Mouse (Mus musculus) cerebellum, postnatal 10 days (tissue): ENCODE results near the gene Thbs2.

Experiments used
- DNase-seq, 2 experiments: peaks; one replicate each; pipeline ENCODE4 v3.0.0; 2021; ENCODE audit warnings: mixed read lengths in 2 of 2

Thbs2 gene

DNA sequence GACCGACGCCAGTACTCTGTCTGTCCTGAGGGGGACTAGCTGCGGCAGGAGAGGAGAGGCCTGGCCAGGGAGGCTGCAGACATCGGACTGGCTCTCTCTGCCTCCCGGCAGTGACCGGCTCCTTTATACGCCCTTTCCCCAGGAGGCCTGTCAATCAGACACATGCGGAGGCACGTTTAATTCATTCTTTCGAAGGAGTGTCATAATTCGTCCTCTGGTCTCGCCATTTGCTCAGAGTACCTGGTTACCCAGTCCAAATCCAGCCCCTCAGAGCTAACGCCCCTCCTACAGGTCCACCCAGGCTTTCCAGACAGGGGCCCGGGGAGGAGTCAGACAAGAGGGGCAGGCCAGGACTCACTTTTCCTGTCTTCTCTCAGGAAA lies at the start of gene Thbs2:
Thbs2 (minus strand) TSS at position 242 of the 381 bp plus-strand sequence.
- DNase-seq = peak; percentile 33 to 34

DNA sequence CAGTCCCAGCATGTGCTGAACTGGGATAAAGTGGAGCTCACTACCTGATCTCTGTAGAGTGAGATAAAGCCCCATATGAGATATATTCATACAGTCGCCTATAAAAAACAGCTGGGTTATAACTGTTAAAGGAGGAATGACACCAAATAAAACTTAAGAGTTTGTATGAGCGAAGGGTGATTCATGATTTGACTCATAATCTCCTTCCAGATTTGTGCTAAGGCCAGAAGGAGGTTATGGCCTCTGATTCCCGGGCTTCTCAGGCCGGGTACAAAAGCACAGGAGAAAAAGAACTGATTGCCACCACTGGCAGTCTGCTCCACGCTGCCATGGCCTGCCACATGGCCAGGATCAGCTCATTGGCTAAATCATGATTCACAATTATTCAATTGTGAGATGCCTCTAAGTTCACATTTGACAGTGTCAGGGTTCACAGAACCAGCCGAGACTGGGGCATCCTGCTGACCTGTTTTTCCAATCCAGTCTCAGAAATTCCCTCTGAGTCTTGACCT lies 41.5 kb upstream of the Thbs2 start:
- no peak for DNase-seq

DNA sequence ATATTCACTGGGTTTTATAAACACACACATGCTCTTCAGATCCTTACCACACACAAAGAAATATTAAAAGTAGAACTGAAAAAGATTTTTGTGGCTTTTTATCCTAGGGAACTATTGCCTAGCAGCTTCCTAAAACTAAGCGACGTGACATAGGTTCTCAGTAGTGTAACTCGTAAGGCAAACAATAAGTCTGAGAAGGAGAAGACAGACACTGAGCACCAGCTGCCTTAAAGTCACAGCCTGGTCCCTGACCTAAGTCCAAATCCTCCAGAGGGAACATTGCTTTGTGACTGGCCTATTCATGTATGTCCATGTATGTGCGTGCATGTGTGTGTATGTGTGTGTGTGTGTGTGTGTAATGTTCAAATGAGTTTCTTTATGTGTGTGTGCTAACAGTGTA lies 40.3 kb upstream of the Thbs2 start:
- no peak for DNase-seq

DNA sequence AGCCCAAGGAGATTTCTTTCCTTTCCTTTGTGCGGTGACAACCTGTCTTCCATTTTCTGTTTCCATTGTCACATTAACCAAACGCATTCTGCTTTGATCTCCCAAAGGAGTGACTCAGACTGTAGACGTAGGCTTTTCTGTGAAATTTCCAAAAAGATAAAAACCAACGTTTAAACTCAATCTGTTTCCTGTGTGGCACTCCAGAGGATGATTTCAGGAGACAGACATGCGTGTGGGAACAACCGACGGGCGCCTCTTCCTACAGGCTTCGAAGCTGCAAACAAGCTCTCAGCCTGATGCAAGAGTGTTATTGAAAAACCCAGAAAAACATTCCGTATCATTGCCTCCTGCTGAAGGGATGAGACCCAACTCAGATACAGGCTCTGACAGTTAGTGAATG lies 39.9 kb upstream of the Thbs2 start:
- no peak for DNase-seq

DNA sequence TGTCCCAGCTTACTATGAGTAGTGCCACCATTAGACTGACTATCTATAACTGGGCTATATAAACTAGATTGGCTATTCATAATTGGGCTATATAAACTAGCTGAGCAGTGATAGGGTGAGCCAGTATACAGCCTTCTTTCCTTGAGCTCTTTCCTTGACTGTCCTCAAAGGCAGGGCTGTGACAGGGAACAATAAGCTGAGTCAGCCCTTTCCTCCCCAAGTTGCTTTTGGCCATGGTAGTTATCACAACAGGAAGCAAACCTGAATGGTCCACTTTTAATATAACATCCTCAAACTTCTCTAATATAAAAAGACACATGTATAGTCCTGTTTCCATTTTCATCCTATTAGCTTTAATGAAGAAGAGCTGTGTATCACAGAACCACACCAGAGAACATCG lies 39.0 kb upstream of the Thbs2 start:
- DNase-seq = no peak

DNA sequence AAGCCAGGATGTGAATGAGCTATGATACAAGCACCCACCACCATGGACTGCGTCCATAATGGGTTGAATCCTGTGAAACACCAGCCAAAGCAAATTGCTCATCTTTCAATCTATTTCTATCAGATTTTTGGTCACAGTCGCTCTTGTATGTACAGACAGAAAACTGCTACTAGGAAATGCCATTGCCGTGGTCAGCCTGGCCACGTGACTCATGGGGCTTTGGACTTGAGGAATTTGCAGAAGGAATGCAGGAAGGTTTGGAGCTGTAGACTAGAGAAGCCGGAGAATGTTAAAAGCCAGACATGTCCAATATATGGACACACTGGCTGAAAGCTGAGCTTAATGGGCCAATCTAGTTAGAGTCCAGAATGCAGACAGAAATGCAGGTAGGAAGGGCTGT lies 36.6 kb upstream of the Thbs2 start:
- DNase-seq = no peak

DNA sequence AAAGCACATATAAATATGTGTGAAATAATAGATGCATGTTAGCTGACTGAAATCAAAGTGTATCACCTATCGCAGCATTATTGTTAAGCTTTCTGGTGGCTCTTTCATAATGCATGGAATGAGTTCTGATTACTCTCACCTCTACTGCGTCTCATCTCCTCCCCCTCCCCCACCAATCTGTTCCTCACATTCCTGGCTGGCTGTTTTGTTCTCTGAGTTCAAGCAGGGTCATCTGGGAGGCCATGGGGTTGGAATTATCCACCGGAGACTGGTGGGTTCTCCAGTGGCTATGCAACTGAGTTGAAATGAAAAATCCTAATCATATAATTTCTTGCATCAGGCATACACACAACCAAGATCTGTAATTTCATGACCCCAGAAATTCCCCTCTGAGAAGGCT lies 33.4 kb upstream of the Thbs2 start:
- DNase-seq = peak; percentile 61 to 68

DNA sequence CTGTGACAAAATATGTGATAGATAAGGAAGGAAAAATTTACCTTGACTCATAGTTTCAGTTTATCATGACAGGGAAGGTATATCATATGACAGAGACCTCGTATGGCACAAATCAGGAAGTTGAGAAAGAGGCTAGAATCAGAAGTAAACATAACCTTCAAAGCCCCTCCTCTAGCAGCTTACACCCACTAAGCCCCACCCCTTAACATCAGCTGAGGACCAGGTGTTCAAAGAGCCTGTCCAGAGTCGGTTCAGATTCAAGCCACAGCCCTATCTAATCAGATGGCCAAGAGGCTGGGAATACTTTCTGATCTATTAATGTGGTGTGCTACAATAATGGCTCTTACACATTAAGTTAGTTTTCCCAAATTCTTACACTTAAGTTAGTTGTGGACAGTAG lies 30.8 kb upstream of the Thbs2 start:
- no peak for DNase-seq

DNA sequence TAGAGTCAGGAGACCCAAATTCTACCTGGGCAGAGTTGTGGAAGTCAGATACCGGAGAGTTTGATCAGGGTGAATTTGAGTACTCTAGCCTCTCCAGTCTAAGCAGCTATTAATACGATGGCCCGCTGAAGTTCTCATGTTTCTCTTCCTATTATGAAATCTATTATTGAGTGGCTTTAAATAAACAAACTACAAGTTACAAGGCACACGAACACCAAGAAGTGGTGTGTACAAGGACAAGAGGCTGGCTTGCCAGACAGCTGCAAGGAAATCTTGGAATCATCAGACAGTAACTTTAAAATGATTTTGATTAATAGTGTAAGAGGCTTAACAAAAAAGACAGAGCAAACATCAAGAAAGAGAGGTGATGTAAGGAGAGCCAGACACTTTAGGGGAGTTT lies 27.3 kb upstream of the Thbs2 start:
- DNase-seq = no peak

DNA sequence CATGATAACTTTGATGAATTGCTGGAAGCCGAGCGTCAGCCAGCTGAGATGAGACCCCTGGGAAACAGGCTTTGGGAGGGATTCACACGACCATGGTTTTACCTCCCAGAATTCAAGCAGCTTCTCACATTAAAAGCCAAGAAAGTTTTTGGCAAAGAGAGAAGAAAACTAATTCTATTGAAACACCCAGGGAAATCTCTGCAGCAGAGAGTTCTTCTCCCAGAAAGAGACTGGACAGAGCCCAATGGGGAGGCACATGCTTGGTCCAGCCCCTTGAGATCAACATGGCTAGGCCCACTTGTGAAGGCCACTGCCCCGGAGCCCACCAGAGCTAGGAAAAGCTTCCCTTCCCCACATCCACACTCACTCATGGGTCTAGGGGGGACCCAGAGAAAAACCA lies 26.9 kb upstream of the Thbs2 start:
- no peak for DNase-seq

DNA sequence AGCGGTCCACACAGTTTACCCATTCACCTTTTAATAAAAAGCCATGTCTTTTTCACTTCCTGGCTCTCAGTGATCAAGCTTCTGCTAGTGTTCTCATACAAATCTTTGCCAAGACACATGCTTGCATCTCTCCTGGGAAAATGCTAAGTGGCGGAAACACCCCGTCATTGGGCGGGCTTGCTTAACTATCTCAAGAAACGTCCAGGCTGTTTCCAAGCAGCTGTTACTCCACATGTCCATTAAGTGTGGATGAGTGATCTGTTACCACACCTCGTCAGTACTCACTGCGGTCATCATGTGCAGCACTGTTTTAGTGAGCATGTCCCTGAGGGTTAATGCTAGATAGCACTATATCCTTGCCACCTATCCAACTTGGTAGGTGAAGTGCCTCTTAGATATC lies 26.2 kb upstream of the Thbs2 start:
- DNase-seq = peak in 1 of 2 experiments; percentile 42

DNA sequence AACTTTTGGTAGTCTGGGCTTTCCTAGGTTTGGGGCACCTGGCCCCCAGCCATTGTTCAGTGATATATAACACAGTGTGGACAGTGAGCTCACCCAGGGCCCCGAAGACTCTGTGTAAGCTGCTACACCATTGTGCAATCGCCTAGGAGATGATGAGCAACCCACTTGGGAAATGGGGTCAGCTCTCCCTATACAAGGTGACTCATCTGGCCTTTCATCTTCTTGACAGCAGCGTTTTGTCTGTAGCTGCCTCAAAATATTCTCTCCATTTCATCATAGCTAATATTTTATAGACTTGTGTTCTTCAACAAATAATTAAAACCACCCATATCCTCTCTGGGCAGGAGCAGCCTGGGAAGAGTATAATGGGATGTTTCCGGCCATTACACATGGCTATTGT lies 24.8 kb upstream of the Thbs2 start:
- DNase-seq = no peak

DNA sequence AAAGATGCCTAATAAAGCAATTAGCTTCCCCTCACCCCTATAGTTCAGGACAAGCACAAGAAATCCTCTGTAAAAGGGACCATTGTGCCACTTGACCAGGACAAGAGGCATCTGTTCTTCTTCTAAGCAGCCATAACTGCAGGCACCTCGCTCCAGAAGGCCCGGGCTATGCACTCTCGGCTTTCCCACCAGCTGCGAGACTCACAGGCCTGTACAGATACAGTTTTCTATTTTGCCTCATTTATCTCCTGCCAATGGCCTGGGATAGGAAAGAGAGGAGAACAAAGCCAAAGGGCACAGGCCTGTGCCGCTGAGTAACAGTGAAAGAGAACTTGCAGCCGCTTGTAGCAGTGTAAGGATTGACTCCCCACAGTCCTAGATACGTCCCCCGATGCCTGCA lies 20.7 kb upstream of the Thbs2 start:
- no peak for DNase-seq

DNA sequence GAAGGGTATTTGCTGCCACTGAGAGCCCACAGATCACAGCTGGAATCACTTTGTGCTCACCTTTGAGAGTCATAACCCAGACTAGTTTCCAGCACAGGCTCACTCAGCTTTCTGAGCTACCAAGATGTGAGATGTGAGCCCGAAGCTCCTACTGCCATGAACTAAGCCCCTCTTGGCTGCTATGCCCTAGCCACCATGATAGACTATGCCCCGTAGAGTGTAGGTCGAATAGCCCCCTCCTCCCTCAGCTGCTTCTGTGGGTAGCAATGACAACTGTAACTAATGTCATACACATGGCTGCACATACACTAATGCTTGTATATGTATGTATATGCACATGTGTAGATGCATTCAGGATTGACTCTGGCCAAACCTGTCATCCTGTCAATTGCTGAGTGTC lies 20.3 kb upstream of the Thbs2 start:
- no peak for DNase-seq

DNA sequence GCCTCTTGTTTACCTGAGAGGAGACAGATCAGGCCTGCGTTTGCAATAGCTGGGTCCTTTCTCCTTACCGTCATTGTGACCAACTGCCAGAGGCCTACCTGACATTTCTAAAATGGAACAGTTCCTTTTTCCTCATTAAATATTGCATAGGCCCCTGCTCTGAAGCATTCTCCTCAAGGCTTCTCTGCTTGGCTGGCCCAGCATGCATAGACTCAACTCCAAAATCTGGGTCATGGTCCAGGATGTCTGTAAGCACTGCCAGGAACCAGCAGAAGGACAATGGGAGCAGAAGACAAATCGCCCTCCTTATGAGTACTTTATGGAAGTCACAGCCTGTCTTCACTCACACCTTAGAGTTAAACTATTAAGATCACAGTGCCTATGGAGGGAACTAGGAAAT lies 17.7 kb upstream of the Thbs2 start:
- DNase-seq = no peak

DNA sequence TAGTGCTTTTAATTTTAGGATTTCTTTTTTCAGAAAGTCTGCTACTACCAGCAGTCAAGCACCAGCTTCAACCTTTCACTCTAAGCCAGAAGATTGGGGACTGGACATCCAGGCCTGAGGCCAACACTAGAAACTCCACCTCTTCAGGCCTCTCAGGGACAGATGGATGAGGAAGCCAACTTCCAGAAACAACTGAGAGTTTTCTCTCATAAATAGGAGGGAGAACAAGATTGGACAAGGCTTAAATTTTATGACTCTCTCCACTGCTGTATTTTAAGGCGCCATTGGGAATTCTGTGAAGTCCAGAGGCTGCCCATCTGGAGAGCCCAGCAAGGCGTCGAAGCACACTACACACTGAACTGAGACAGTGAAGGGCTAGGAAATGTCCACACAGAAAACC lies 17.0 kb upstream of the Thbs2 start:
- DNase-seq = no peak

DNA sequence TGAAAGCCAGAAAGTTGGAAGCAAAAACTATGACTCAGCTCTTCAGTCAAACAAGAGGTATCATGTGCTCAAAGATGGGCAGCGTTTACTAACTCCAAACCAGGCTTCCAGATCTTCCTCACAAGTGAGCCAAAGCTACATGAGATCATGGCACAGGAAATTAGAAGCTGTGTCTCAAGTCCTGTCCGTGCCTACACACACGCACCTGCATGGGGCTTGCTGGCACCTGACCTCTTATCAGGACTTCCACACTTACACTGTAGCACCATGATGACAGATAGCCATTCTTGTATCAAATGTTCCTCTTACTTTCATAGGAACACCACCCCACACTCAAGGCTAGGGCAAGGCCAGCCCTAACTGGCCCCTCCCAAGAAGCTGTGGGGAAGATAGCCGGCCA lies 12.0 kb upstream of the Thbs2 start:
- no peak for DNase-seq

DNA sequence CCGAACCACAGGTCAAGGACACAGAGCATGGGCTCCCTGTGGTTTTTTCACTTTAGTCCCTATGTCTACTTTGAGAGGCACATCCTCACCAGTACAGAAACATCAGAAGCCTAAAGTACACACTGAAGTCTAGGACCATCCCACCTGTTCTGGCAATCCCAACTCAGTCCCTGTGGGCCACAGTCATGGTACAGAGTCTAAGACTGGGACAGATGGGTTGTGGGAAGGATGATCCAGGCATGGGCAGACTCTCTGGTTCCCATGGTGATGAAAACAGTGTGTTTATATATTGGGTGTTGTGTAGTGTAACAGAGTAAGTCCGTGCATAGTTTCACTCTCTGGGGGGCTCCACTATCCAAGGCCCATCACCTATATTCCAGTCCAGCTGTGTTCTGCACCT lies 11.4 kb upstream of the Thbs2 start:
- DNase-seq = no peak

DNA sequence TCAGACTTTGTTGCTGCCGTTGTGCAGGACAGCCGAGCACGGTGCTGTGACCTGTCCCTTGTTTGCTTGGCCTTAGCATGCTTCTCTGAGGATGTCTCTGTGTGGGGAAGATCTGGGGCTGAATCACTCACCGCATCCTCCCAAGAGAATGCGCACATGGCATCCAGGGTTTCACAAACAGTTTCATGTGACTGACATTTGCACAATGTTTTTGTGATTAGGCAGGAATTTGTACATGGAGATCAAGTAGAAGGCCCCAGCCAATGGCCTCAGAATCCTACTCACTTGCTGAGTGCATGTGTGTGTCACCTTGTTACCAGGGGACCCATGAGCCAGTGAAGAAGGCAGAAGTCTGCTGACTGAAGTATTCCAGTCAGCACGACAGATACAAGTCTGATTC lies 9.7 kb upstream of the Thbs2 start:
- no peak for DNase-seq

DNA sequence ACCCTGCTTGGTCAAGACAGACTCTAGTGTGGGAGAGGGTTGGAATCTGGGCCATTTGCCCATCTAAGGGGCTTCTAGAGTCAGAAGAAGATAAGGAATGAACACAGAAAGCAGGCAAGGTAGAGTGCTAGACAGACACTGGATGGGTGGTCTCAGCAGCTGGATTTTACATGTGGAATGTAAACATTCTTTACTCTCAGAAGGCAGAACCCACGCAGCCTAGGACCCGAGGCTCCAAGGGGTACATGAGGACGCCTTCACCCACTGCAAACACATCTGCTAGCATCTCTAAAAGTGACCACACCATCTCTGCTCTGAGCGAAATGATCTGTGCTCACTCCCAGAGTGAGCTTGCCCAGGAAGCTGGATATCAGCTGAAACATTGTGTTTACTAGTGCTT lies 9.2 kb upstream of the Thbs2 start:
- no peak for DNase-seq

DNA sequence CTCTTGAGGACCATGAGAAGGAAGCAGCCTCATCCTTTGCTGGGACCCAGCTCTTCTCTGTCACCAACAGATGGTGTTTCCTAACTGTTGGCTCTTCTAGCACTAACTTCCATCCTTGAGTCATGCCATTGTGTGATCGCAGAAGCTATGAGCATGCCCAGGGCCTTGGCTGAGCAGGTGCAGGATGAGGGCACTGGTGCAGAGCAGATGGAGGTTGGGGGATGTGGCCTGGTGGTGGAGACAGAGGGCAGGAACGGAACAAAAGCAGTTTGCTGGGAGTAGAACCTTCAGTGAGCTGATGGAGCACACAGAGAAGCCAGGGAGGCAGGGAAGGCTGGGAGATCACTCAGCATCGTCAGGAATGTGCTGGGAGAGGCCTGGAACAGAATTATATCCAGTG lies 8.7 kb upstream of the Thbs2 start:
- peak; percentile 69 to 75 for DNase-seq

DNA sequence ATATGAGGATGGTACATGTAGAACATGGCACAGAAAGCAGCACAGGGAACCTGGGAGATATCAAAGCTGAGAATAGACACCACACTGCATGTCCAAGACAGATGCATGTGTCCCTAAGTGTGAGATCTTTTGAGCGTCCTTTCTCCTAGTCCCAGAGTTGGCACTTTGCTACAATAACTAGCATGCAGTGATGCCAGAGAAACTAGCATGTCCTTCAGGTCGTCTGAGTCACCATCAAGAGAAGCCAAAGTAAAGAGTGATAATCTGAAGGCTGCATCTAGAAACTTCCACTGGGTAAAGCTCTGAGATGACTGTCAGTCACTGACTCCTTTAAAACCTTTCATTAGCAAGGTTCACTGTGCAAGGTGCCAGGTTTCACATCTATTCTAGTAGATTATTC lies 7.9 kb upstream of the Thbs2 start:
- DNase-seq = no peak

DNA sequence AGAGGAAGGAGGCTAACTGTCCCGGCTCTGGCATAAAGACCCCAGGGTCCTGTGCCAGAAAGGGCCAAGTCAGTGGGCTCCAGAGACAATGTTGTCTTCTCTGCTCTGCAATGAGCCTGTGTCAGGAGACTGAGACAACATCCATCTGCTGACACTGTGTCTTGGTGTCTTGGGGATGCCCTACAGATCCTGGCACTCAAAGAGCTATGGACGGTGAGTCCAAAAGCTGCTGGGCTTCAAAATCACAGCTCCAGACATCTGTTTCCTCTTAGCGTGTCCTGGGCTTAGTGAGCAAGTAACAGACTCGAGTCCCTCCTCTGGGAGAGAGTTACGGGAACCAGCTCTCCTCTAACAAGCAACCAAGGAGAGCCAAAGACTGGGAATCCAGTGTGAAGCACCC lies 6.2 kb upstream of the Thbs2 start:
- peak in 1 of 2 experiments; percentile 51 for DNase-seq

DNA sequence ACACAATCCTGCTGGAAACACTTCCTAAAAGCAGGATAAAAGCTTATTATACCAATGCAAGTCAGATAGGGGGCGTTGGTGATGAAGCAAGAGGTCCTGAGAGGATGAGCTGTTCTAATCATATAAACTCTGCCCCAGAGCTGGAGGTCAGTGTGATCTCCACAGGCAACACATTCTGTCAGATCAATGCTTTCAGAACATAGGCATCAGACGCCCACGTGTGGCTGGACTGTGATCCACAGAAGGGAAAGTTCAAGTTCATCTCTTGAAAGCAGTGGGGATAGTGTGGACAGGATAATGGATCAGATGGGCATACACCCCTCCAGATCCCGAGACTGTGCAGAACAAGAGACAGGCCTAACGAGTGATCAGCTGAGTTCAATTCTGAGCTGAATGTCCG lies 4.2 kb upstream of the Thbs2 start:
- no peak for DNase-seq

DNA sequence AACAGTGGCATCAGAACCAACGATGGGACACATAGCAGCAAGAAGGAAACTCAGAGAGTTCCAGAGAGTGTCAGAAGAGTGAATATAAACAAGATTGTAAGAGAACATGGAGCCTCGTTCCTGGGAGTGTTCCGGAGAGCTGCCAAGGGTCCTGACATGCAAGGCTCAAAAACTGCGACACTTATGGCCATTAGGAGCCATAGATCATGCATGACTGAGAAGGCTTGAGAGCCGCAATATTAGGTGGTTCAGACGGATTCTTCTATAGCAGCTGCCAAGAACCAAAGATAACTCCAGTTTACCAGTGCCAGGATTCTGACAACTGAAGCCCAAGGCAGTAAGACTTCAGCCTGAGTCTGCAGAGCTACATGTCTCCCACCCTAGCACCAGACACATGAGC lies 3.1 kb upstream of the Thbs2 start:
- DNase-seq = no peak

DNA sequence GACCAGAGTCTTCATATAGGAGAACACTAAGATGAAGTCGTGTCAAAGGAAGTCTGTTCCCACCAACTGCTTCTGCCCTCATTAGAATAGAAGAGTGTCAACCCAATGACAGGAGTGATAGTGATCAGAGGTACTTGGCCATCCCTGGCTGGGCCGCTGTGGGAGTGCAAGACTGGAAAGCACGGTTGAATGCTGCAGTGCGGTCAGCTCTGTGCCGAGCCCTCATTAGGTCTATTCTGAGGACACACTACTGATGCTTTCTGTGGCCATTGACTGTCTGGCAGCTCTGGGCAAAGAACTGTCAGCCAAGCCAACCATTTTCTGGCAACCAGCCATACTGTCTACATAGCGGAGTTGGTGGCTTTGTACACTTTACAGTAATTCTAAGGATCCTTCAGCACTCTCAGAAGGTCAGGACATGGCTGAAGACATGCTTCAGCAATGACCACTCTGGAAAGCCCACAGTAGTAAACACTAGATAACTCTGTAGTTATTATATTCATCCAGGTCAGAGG lies 2.3 kb upstream of the Thbs2 start:
- DNase-seq = peak; percentile 70 to 77
